Mouse (Mus musculus): Measurements from ENCODE around the gene Abtb1. TPM values are rescaled to one million over a fixed set of nuclear protein-coding genes. Genes with fewer than 3 reads are reported as not detected.

Gene Abtb1
- polyA plus RNA-seq, 1 experiment from 2014 or later: 37.6 TPM

- no peaks in the 10 kb centered on the region for H3K27me3 ChIP-seq
- no peaks in the 10 kb centered on the region for H3K9me3 ChIP-seq
- 67% methylated on average over 7 of the region's 7 CpGs for WGBS
- no peak overlapping the region for H3K9ac ChIP-seq (replicated peaks)
- no peaks in the 10 kb centered on the region for H3K36me3 ChIP-seq
- 0 out of 2 replicates have a peak, but pooled peaks cover 4% of the 10 kb centered on the region for H3K4me1 ChIP-seq
- ATAC-seq (replicated peaks): no peak
- H3K4me3 ChIP-seq: no peak overlapping the region
- no peak overlapping the region for H3K4me2 ChIP-seq (replicated peaks)
- no peak overlapping the region for H3K27ac ChIP-seq (replicated peaks)
Observed at GRCm38 (mm10) chr6:88811396-88811795, 30.4 kb downstream of the Abtb1 start.

GRCm38 (mm10) chr6:88810291-88810690, 31.5 kb downstream of the Abtb1 start:
- H3K27me3 ChIP-seq: no peaks in the 10 kb centered on the region
- no peak overlapping the region for H3K4me2 ChIP-seq (replicated peaks)
- WGBS: 64% methylated on average over 3 of the region's 3 CpGs

GRCm38 (mm10) chr6:88809091-88810037, 32.4 kb downstream of the Abtb1 start:
- H3K27ac ChIP-seq (replicated peaks): no peak overlapping the region
- no peaks in the 10 kb centered on the region for H3K27me3 ChIP-seq
- H3K9ac ChIP-seq (replicated peaks): no peak overlapping the region
- WGBS: 72% methylated on average over 23 of the region's 23 CpGs
- no peaks in the 10 kb centered on the region for H3K9me3 ChIP-seq
- no peak overlapping the region for H3K4me3 ChIP-seq
- peak; percentile 24; the same call in 1 of the 2 replicates for ATAC-seq (replicated peaks)
- H3K4me2 ChIP-seq (replicated peaks): no peak overlapping the region
- H3K4me1 ChIP-seq: no peaks in the 10 kb centered on the region
- H3K36me3 ChIP-seq: no peaks in the 10 kb centered on the region

More at GRCm38 (mm10) chr6:88810291-88810690, 31.5 kb downstream of the Abtb1 start:
- Histone ChIP-seq H3K9ac (replicated peaks) (no peak overlapping the region), H3K9me3 (no peaks in the 10 kb centered on the region), H3K4me3 (no peak overlapping the region), H3K36me3 (no peaks in the 10 kb centered on the region), H3K4me1 (0 out of 2 replicates have a peak, but pooled peaks cover 3% of the 10 kb centered on the region), H3K27ac (replicated peaks) (no peak overlapping the region)
- ATAC-seq (replicated peaks): no peak

GRCm38 (mm10) chr6:88804966-88805577, 36.7 kb downstream of the Abtb1 start:
- Histone ChIP-seq H3K27ac (replicated peaks) (no peak overlapping the region), H3K4me2 (replicated peaks) (no peak overlapping the region), H3K4me3 (no peak overlapping the region), H3K9ac (replicated peaks) (no peak overlapping the region), H3K4me1 (no peaks in the 10 kb centered on the region), H3K36me3 (no peaks in the 10 kb centered on the region), H3K9me3 (no peaks in the 10 kb centered on the region), H3K27me3 (no peaks in the 10 kb centered on the region)
- no peak for ATAC-seq (replicated peaks)
- 92% methylated on average over 17 of the region's 17 CpGs for WGBS

- H3K36me3 ChIP-seq: no peaks in the 10 kb centered on the region
- H3K9me3 ChIP-seq: no peaks in the 10 kb centered on the region
- no peak overlapping the region for H3K4me2 ChIP-seq (replicated peaks)
- no peaks in the 10 kb centered on the region for H3K4me1 ChIP-seq
- H3K27ac ChIP-seq (replicated peaks): no peak overlapping the region
- no peak for ATAC-seq (replicated peaks)
- no peaks in the 10 kb centered on the region for H3K27me3 ChIP-seq
- 78% methylated on average over 4 of the region's 4 CpGs for WGBS
- no peak overlapping the region for H3K4me3 ChIP-seq
- no peak overlapping the region for H3K9ac ChIP-seq (replicated peaks)
Observed at GRCm38 (mm10) chr6:88803957-88804695, 37.7 kb downstream of the Abtb1 start.

- no peak for ATAC-seq (replicated peaks)
- H3K4me3 ChIP-seq: no peak overlapping the region
- H3K27ac ChIP-seq (replicated peaks): no peak overlapping the region
Observed at GRCm38 (mm10) chr6:88803051-88803450, 38.7 kb downstream of the Abtb1 start.

GRCm38 (mm10) chr6:88800735-88801134, 41.0 kb downstream of the Abtb1 start:
- Histone ChIP-seq H3K27ac (replicated peaks) (no peak overlapping the region), H3K4me2 (replicated peaks) (no peak overlapping the region), H3K9ac (replicated peaks) (no peak overlapping the region), H3K9me3 (no peaks in the 10 kb centered on the region), H3K4me1 (no peaks in the 10 kb centered on the region), H3K4me3 (no peak overlapping the region), H3K27me3 (no peaks in the 10 kb centered on the region), H3K36me3 (no peaks in the 10 kb centered on the region)
- WGBS: 65% methylated on average over 3 of the region's 3 CpGs
- no peak for ATAC-seq (replicated peaks)

More at GRCm38 (mm10) chr6:88803051-88803450, 38.7 kb downstream of the Abtb1 start:
- no peak overlapping the region for H3K4me2 ChIP-seq (replicated peaks)
- H3K9me3 ChIP-seq: no peaks in the 10 kb centered on the region
- 91% methylated on average over 7 of the region's 7 CpGs for WGBS
- H3K27me3 ChIP-seq: no peaks in the 10 kb centered on the region
- H3K4me1 ChIP-seq: no peaks in the 10 kb centered on the region
- no peaks in the 10 kb centered on the region for H3K36me3 ChIP-seq
- H3K9ac ChIP-seq (replicated peaks): no peak overlapping the region

GRCm38 (mm10) chr6:88800191-88800590, 41.6 kb downstream of the Abtb1 start:
- Histone ChIP-seq H3K27ac (replicated peaks) (no peak overlapping the region), H3K27me3 (no peaks in the 10 kb centered on the region), H3K9ac (replicated peaks) (no peak overlapping the region), H3K4me1 (peaks cover 1% of the 10 kb centered on the region; the same call in 1 of the 2 replicates), H3K9me3 (no peaks in the 10 kb centered on the region), H3K4me2 (replicated peaks) (no peak overlapping the region), H3K36me3 (no peaks in the 10 kb centered on the region), H3K4me3 (no peak overlapping the region)
- WGBS: 78% methylated on average over 7 of the region's 7 CpGs
- ATAC-seq (replicated peaks): no peak

GRCm38 (mm10) chr6:88794561-88794971, 47.2 kb downstream of the Abtb1 start:
- 61% methylated on average over 14 of the region's 14 CpGs for WGBS
- ATAC-seq (replicated peaks): 0 out of 2 replicates have a peak, but pooled peaks have one; percentile 7
- H3K4me1 ChIP-seq: peaks cover 44% of the 10 kb centered on the region
- H3K4me3 ChIP-seq: no peak overlapping the region
- peak overlapping the region; percentile 75 for H3K27ac ChIP-seq (replicated peaks)
- no peak overlapping the region for H3K9ac ChIP-seq (replicated peaks)
- H3K36me3 ChIP-seq: no peaks in the 10 kb centered on the region
- no peaks in the 10 kb centered on the region for H3K27me3 ChIP-seq
- no peaks in the 10 kb centered on the region for H3K9me3 ChIP-seq
- peak overlapping the region; percentile 24 for H3K4me2 ChIP-seq (replicated peaks)

- peak overlapping the region; percentile 24 for H3K4me2 ChIP-seq (replicated peaks)
- H3K27ac ChIP-seq (replicated peaks): peak overlapping the region; percentile 75
- no peaks in the 10 kb centered on the region for H3K9me3 ChIP-seq
- H3K36me3 ChIP-seq: no peaks in the 10 kb centered on the region
- no peak overlapping the region for H3K9ac ChIP-seq (replicated peaks)
- WGBS: 60% methylated on average over 13 of the region's 13 CpGs
- no peak for ATAC-seq (replicated peaks)
- H3K4me3 ChIP-seq: no peak overlapping the region
- peaks cover 44% of the 10 kb centered on the region for H3K4me1 ChIP-seq
- no peaks in the 10 kb centered on the region for H3K27me3 ChIP-seq
Observed at GRCm38 (mm10) chr6:88793872-88794271, 47.9 kb downstream of the Abtb1 start.

GRCm38 (mm10) chr6:88793243-88793642, 48.5 kb downstream of the Abtb1 start:
- H3K27ac ChIP-seq (replicated peaks): peak overlapping the region; percentile 20; the same call in 1 of the 2 replicates
- no peaks in the 10 kb centered on the region for H3K27me3 ChIP-seq
- H3K36me3 ChIP-seq: no peaks in the 10 kb centered on the region
- H3K4me3 ChIP-seq: no peak overlapping the region
- H3K9me3 ChIP-seq: no peaks in the 10 kb centered on the region
- H3K4me1 ChIP-seq: peaks cover 48% of the 10 kb centered on the region
- ATAC-seq (replicated peaks): peak; percentile 67
- WGBS: 15% methylated on average over 2 of the region's 2 CpGs
- H3K4me2 ChIP-seq (replicated peaks): no peak overlapping the region
- H3K9ac ChIP-seq (replicated peaks): no peak overlapping the region

Data from forebrain, embryonic 15.5 days (tissue).